Mouse (Mus musculus): Measurements from ENCODE around the gene Olfr816.
"Not testable (repeated sequence)": the region's sequence is repeated elsewhere in the genome, so short reads cannot be mapped to it uniquely, and the experiment has no call there.

The Olfr816 gene

GRCm38 (mm10) chr10:129915497-129915896 lies at the start of gene Olfr816:
Gene Olfr816, minus strand, starts transcription at chr10:129915597.
- in situ Hi-C loops (cut with MboI), result no loop called here

- in situ Hi-C loops (cut with MboI), result no loop called here
Measured at GRCm38 (mm10) chr10:129949000-129949399, 33.6 kb upstream of the Olfr816 start, which contains the start of gene Olfr818. Gene Olfr818, minus strand, starts transcription at chr10:129949100.

GRCm38 (mm10) chr10:129905767-129906166 lies 9.6 kb downstream of the Olfr816 start, which contains the start of gene Olfr815:
Gene Olfr815, minus strand, starts transcription at chr10:129905867.
- in situ Hi-C loops (cut with MboI), result not testable (repeated sequence)

GRCm38 (mm10) chr10:129885934-129886333 lies 29.5 kb downstream of the Olfr816 start:
- in situ Hi-C loops (cut with MboI), result no loop called here

GRCm38 (mm10) chr10:129885496-129885895 lies 29.9 kb downstream of the Olfr816 start:
- in situ Hi-C loops (cut with MboI), result not testable (repeated sequence)

GRCm38 (mm10) chr10:129879751-129880150 lies 35.6 kb downstream of the Olfr816 start, which contains the start of gene Olfr814:
Gene Olfr814, minus strand, starts transcription at chr10:129879851.
- in situ Hi-C loops (cut with MboI), result not testable (repeated sequence)

Data from mature B cell (primary cell).